Mouse (Mus musculus) monocyte, adult 2 months (primary cell): Measurements from ENCODE around the gene Adam19.

Source experiments
- DNase-seq, 2 experiments: peaks; one replicate each; pipeline ENCODE4 v3.0.0; 2022; ENCODE audit warnings: low spot score in 2 of 2, low read depth in 1 of 2

Gene Adam19

GRCm38 (mm10) chr11:46072466-46073060 is 16.8 kb downstream of the Adam19 start:
- no peak for DNase-seq

- DNase-seq, result no peak
These were observed 17.5 kb downstream of the Adam19 start for GRCm38 (mm10) chr11:46073061-46073849.

DNA sequence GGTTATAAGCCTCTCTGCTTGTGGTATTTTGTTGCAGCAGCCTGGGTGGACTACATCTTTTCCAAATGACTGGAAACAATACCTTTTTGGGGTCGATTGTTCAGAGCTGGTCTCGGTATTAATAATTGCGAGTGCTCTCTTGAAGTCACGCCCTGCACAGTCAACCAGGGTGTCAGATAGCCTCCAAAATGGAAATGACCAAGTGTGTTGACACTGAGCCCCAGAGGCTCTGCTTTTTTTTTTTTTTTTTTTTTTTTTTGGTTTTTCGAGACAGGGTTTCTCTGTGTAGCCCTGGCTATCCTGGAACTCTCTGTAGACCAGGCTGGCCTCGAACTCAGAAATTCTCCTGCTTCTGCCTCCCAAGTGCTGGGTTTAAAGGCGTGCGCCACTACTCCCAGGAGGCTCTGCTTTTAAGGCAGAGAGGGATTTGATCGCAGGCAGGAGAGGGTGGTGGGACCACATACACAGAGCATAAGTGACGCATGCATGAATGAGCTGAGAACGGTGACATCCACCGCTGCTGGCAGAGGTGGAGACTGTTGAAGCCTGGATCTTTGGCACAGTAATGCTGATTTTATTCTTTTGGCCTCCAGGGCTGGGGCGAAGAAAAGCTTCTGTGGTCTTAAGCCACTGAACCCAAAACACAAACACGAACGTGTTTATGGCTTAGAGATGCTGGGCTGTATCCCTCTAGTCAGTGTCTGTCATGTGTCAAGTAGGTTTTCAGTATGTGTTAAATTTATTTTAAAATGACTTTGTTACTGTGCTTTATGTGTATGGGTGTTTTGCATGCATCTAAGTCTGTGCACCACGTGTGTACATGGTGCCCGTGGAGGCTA is 18.3 kb downstream of the Adam19 start:
- no peak for DNase-seq

DNA sequence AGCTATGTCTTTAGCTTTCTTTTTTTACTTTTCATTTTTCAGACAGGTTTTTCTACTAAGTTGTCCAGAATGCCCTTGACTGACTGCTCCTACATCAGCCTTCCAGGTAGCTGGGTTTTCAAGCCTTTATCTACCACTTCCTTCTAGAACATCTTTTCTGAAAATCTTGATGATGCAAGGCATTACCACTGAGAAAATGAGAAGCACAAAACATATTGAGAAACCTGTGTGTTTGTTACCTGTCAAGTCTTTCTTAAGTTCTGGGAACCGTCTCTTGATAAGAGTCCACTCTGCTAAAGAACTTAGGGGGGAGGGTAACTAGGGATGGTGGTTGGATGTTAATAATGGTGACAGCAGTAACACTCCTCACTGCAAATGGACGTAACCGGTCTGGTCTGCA is 19.7 kb downstream of the Adam19 start:
- no peak for DNase-seq

DNA sequence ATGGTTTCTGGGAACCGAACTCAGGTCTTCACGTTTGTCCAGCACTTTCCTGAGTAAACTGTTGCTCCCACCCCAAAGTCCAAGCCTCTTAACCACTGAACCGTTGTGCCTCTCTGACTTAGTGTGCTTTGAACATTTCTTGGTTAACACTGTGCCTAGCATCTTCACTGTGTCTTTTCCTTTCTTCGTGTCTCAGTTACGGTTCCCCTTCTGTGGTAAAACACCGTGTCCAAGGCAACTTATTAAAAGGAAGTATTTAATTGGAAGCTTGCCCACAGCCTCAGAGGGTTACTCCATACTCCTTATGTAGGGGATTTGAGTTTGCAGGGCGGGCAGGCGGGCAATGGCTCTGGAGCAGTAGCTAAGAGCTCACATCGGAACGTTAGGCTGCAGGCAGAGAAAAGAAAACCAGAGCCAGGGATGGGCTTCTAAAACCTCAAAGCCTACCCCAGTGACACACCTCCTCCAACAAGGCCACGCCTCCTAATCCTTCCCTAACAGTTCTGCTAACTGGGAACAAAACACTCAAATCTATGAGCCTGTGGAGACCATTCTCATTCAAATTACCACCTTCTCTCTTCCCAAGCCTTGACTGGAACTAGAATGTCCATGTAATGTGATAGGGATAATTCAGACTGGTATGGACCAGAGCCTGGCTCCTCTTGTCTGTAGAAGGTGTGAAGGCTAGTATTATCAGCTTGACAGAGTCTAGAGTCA is 20.8 kb downstream of the Adam19 start:
- DNase-seq, result peak; percentile 30 to 42

DNA sequence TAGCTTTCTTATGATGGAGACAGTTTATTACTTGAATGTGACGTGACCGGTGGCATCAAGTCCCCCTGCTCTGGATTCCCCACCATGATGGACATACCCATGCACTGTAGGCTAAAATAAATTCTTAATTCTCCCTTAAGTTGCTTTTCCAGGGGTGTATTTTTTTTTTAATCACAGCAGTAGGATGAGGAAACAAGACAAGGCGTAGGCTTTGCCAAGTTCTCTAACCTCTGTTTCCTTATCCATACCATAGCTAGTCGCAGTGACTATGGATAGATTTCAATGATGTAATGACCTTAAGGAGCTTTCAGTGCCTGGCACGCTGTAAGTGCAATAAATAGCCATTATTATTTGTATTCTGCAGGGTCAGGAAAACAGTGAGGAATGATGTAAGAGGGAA is 21.5 kb downstream of the Adam19 start:
- DNase-seq, result no peak

- DNase-seq, result no peak
These were observed 22.1 kb downstream of the Adam19 start for GRCm38 (mm10) chr11:46077732-46078375.

DNA sequence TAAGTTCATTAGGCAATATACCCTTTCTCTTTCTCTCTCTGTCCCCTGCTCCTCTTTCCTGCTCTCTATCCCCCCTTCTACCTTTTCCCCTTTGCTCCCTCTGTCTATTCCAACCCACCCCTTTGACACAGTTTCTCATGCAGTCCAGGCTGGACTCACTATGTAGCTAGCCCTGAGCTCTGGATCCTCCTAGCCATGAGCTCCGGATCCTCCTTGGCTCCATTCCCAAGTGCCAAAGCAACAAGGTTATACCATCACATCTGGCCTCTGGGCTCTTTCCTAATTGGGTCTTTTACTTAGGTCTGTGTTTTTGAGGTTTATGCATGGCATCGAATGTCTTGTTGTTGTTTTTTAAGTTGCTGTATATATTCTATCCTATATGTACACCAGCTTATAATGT is 25.3 kb downstream of the Adam19 start:
- DNase-seq, result no peak

GRCm38 (mm10) chr11:46083405-46083804 is 27.6 kb downstream of the Adam19 start:
- DNase-seq, result no peak

GRCm38 (mm10) chr11:46083835-46084444 is 28.1 kb downstream of the Adam19 start:
- no peak for DNase-seq

- DNase-seq, result no peak
These were observed 28.8 kb downstream of the Adam19 start for GRCm38 (mm10) chr11:46084568-46084967.

DNA sequence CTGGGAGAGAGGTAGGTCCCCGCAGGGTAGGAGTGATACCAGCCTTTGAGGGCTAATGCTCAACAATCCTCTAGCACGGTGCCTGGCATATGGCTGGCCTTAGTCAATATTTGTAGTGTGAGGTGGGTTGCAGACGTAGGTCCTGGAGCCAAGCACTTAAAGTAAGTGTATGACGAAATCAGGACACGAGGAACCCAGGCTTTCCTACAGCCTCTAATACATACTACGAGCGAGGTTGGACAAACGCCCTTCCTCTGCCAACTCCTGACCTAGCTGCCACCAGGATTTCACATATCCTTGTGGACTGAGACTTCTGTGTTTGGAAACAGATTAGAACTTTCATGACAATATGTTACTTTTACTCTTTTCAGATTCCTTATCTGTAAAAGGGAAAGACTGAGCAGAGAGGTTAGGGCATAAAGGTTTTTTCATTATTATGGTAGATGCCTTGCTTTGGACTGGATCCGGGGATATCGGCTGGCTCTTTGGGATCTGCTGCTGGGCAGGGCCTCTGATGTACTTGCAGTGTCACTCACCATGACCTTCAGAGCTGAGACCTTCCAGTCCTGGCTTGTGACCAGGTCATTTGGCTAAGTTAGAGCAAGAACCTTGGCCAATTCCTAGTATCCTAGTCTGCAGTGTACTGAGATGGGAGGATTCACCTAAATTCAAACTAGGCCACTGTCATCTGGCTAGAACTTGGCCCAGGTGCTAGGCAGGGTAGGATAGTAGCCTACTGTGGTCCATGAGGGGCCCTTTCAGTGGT is 29.8 kb downstream of the Adam19 start:
- DNase-seq, result no peak

- DNase-seq, result no peak
These were observed 30.7 kb downstream of the Adam19 start for GRCm38 (mm10) chr11:46086446-46086845.

GRCm38 (mm10) chr11:46089081-46089713 is 33.4 kb downstream of the Adam19 start:
- DNase-seq, result no peak

DNA sequence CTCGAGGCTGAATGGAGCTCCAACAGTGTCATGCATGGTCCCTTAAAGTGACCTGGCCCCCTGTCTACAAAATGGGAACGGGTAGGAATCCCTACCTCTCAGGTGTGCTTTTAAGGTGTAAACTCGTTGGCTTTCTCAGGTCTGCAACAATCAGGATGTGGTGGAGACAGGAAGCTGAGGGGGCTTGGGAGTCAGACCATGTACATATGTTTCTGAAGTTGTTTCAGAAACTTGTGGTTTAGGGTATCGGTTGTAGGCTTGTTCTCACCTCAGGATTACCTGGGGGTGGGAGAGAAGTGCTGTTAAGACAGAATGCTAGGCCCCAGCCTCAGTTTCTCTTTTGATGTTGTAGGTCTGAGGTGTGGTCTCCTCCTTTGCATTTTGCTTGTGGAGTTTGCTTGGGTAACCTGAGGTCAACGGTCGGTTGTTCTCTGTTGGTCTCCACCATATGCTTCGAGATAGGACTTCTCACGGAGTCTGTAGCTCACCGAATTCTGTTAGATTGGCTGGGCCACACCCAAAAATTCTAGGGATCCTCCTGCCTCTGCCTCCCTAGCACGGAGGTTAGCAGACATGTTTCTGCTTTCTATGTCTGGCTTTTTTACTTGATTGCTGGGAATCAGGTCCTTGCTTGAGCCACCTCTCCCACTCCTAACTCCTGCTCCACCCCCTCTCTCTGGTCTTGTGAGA is 34.4 kb downstream of the Adam19 start:
- no peak for DNase-seq

DNA sequence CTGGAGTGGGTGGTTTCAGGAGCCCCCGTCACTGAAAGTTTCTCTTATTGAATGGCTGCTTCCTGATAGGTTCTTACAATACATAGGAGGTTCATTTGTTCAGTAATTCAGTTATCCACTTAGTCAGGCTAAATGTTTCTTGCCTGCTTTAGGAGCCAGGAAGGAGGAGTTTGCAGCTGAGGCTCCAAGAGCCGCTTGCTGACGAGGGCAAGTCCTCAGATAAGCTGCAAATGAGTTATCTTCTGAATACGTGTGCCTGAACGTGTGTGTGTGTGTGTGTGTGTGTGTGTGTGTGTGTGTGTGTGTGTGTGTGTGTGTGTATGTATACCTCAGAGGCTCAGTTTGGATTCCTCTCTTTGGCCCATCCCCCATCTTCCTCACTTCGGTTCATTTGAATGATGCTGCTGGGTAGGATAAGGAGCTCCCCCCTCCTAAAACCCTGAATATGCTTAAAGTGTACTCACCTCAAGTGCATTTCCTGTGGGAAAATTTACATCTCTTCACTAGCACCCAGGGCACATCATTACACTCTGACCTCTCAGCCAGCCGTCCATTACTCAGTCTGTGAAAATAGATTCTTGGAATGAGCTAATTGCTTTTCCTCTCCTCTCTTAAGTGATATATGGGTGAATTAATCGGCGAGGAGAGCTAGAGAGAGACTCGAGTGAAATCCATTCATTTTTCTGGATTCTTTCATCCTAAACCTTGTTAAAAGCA is 35.3 kb downstream of the Adam19 start:
- no peak for DNase-seq

DNA sequence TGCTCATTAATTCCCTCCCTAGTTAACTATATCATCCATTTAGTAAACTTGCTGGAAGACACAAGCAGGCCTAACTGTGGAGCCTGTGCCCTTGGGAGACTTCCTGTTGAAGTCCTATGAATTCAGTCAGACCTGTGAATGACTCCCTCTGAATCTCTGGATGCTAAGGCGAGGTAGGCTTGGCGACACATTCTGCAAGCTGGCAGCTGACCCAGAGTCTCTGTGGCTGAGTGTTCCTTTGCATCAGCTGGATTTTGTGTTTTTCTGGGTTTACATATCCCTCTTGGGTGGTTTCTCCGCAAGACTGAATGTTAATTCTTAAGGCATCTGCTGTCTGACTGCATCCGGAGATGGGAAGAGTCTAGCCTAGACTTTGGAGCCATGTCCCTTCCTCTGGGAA is 36.3 kb downstream of the Adam19 start:
- no peak for DNase-seq
